Mouse (Mus musculus) B cell, adult 2 months (primary cell): ENCODE results near the gene Il10rb.

Experiments used
- DNase-seq, 2 experiments: peaks; one replicate each; pipeline ENCODE4 v3.0.0; 2022

Gene Il10rb

GRCm38 (mm10) chr16:91384221-91384620 is 21.7 kb upstream of the Il10rb start:
- DNase-seq: no peak

GRCm38 (mm10) chr16:91385621-91386020 is 20.3 kb upstream of the Il10rb start:
- DNase-seq: no peak

GRCm38 (mm10) chr16:91386419-91387120 is 19.4 kb upstream of the Il10rb start:
- DNase-seq: no peak

- DNase-seq: no peak
Measured at GRCm38 (mm10) chr16:91387121-91387486, 18.9 kb upstream of the Il10rb start.

DNA sequence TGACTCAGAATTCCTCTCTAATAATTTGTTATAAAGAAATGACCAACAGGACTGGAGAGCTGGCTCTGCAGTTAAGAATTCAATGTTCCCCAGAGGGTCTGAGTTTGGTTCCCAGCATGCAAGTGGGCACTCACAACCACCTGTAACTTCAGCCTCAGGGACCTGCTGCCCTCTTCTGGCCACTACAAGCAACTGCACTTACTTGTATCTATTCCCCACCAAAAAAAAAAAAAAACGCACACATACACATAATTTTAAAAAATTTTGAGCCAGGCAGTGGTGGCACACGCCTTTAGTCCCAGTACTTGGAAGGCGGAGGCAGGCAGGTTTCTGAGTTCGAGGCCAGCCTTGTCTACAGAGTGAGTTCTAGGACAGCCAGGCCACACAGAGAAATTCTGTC is 15.9 kb upstream of the Il10rb start:
- DNase-seq: peak; percentile 50 to 53

GRCm38 (mm10) chr16:91391421-91391820 is 14.5 kb upstream of the Il10rb start, which contains the start of gene Gm21970:
Gene Gm21970 (plus strand): TSS chr16:91391721.
- DNase-seq: no peak

DNA sequence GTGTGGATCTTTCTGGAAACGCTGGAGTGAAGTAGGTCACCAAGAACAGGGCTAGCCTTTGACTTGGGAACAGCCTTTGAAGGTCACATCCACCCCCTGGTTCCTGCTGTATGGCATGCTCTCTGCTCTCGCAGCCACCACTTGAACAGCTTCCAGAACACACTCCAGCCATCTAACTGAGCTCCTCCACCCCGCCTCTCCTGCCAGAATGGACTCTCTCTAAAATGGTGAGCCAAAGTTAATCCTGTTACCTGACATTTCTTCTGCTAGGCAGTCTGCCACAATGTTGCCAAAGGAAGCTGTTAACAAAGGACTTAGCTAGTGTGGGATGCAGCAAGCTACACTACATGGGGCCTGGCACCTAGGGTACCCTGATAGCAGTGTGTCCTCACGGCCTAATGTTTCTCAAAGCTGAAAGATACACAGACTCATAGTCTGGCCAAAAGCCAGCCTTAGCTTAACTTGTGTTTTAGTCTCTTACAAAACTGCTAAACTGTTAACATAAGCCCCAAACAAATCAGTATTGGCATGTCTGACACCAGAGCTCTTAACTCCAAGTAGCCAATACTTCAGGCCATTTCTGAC is 11.0 kb upstream of the Il10rb start:
- DNase-seq: no peak

GRCm38 (mm10) chr16:91395633-91396392 is 10.2 kb upstream of the Il10rb start:
- no peak for DNase-seq

GRCm38 (mm10) chr16:91396844-91397537 is 9.0 kb upstream of the Il10rb start:
- no peak for DNase-seq

DNA sequence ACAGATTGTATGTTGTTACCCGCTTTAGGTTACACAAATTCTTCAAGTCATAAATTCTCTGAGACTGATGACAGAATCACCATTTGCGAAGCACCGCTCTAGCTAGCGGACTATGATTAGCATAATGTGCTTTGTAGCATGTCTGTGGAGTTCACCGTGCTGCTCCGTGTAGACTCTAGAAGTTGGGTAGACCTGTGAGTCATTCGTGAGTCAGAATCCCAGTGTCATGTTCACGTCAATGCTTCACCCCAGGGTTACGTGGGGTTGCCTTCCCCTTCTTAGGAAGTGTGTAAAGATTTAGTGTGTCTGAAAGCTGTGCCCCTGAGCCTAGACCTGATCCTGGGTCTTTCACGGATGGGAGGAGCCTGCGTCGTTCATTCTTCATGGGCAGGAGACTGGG is 7.9 kb upstream of the Il10rb start:
- DNase-seq: peak; percentile 43 to 51

DNA sequence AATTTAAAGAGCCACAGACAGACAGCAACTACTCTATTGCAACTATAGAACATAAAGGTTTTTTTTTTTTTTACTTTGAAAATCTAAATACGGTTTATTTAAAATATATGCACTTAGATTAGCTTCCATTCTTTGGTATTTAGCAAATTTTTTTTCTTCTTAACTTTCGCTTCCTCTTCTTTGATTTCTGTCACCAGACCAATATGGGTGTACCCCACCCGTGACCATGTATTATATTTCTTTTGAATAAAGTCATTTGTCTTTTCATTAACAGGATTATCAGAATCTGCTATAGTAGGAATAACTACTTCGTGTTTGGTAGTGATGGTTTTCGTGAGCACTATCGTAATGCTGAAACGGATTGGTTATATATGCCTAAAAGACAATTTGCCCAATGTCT is 7.0 kb upstream of the Il10rb start:
- DNase-seq: peak in 1 of 2 experiments; percentile 58

- DNase-seq: no peak
Measured at GRCm38 (mm10) chr16:91401569-91402165, 4.3 kb upstream of the Il10rb start.

DNA sequence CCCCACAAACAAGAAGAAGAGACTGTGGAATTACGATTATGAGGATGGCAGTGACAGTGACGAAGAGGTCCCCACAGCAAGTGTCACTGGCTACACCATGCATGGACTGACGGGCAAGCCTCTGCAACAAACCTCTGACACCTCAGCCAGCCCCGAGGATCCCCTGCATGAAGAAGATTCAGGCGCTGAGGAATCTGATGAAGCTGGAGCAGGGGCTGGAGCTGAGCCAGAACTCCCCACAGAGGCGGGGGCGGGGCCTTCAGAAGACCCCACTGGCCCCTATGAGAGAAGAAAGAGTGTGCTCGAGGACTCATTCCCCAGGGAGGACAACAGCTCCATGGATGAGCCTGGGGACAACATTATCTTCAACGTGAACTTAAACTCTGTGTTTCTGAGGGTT is 2.2 kb upstream of the Il10rb start:
- no peak for DNase-seq

DNA sequence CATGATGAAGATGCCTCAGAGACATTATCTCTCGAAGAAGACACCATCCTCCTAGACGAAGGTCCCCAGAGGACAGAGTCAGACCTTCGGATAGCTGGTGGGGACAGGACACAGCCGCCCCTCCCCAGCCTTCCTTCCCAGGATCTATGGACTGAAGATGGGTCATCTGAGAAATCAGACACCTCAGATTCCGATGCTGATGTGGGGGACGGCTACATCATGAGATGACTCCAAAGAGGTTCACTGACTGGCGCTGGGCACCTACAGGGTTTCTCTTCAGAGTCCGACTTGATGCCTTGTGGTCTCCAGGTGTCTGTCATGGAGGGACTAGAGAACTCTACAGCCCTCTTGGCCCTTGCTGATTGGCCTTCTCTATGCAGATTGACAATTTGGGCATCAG is 1.8 kb upstream of the Il10rb start:
- DNase-seq: no peak

GRCm38 (mm10) chr16:91404828-91405577 is 961 bp upstream of the Il10rb start:
- DNase-seq: no peak

- peak in 1 of 2 experiments; percentile 77 for DNase-seq
Measured at GRCm38 (mm10) chr16:91406585-91407220, 739 bp downstream of the Il10rb start.

- DNase-seq: peak in 1 of 2 experiments; percentile 45
Measured at GRCm38 (mm10) chr16:91413102-91413844, 7.3 kb downstream of the Il10rb start.

DNA sequence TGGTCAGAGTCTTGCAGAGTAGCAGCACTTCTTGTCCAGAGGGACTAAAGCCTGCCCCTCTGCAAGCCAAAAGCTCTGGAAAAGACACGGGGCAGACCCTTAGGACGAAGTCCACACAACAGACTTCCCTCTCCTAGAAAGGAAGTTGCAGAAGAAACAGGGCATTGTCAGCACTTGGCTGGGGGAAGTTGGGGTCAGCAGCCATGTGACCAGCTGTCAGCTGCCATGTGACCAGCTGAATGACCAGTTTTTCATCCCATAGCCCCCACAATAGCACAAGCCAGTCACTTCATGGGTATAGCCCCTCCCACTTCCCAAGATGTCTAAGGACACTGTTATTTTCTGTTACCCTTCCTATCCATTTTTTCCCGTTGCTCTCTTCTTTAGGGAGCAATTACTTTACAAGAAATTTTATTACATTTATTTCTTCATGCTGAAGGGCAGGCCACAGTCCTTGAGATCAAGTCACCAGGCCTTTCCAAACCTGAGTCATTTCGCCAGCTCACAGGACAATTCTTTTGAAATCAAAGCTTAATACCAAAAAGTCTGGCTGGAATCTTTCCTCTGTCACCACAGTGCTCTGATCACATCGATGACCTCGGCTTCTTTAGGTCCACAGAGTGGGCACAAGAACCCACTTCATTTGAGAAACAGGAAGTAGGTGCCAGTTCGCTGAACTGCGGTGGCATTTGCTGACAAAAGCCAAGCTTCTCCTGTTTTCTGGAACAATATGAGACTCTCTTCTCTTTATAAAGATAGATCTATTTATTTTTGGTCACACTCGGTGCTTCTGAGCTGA is 9.6 kb downstream of the Il10rb start:
- DNase-seq: peak; percentile 49 to 53

DNA sequence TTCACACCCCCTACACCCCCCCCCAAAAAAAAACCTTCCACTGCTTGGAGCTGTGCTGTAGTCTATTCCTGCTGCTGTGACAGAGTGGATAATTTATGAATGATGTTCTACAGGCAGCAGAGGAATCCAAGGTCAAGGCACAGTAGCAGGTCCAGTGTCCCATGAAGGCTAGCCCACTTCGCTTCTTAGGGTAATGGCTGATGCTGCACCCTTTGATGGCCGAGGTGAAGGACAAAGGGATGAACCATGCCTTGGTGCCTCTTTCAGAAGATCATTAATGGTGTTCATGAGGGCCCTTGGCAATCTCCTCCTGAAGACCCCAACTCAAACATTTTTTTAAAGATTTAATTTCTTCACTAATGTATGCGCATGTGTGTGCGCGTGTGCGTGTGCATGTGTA is 10.4 kb downstream of the Il10rb start:
- no peak for DNase-seq

DNA sequence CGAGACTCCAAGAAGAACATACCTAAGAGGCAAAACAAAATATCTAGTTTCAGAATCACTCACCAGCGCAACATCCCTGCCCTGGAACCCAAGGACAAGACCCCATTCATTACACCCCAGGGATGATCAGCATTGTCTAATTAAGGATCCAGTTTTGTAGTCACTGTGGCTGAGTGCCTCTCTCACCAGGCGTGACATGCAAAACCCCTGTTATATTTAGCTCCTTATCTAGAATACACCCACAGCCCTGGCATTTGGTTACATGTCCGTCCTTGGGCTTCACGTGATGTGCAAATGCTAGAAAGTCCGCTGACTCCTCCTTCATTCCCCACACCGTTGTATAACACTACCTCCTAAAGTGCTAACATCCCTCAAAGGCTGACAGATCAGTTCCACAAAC is 11.0 kb downstream of the Il10rb start:
- peak; percentile 65 to 73 for DNase-seq
